Mouse (Mus musculus) cerebellum, postnatal 36 days (tissue): ENCODE results near the gene Olfr524.

Source experiments
- DNase-seq, 2 experiments: peaks; one replicate each; pipeline ENCODE4 v3.0.0; 2021 to 2022; ENCODE audit warnings: mixed read lengths in 2 of 2

The Olfr524 gene

GRCm38 (mm10) chr7:140205864-140206263, at the start of gene Olfr524:
TSS of gene Olfr524 (minus strand) at chr7:140205964.
- no peak for DNase-seq

GRCm38 (mm10) chr7:140253780-140254299, 48.1 kb upstream of the Olfr524 start:
- DNase-seq, result no peak

GRCm38 (mm10) chr7:140247216-140247615, 41.5 kb upstream of the Olfr524 start, which contains the start of gene 5830411N06Rik:
TSS of gene 5830411N06Rik (plus strand) at chr7:140247284.
- DNase-seq, result no peak

- no peak for DNase-seq
Observed at GRCm38 (mm10) chr7:140233696-140234095, 27.9 kb upstream of the Olfr524 start.

GRCm38 (mm10) chr7:140231026-140231425, 25.3 kb upstream of the Olfr524 start:
- no peak for DNase-seq

GRCm38 (mm10) chr7:140228476-140228875, 22.7 kb upstream of the Olfr524 start:
- peak in 1 of 2 experiments; percentile 9 for DNase-seq

- no peak for DNase-seq
Observed at GRCm38 (mm10) chr7:140224209-140224608, 18.4 kb upstream of the Olfr524 start.

- no peak for DNase-seq
Observed at GRCm38 (mm10) chr7:140220375-140220774, 14.6 kb upstream of the Olfr524 start.

- DNase-seq, result no peak
Observed at GRCm38 (mm10) chr7:140219268-140219667, 13.5 kb upstream of the Olfr524 start.

GRCm38 (mm10) chr7:140217967-140218366, 12.2 kb upstream of the Olfr524 start, which contains the start of gene Cd163l1:
TSS of gene Cd163l1 (plus strand) at chr7:140218267.
- no peak for DNase-seq

- DNase-seq, result no peak
Observed at GRCm38 (mm10) chr7:140213841-140214240, 8.1 kb upstream of the Olfr524 start.

- DNase-seq, result no peak
Observed at GRCm38 (mm10) chr7:140208677-140209076, 2.9 kb upstream of the Olfr524 start.

GRCm38 (mm10) chr7:140208153-140208552, 2.4 kb upstream of the Olfr524 start:
- no peak for DNase-seq

- DNase-seq, result no peak
Observed at GRCm38 (mm10) chr7:140206904-140207303, 1.1 kb upstream of the Olfr524 start.

- no peak for DNase-seq
Observed at GRCm38 (mm10) chr7:140201090-140201489, 4.7 kb downstream of the Olfr524 start.

- no peak for DNase-seq
Observed at GRCm38 (mm10) chr7:140196002-140196401, 9.8 kb downstream of the Olfr524 start.

- DNase-seq, result no peak
Observed at GRCm38 (mm10) chr7:140194031-140194430, 11.7 kb downstream of the Olfr524 start.

- DNase-seq, result no peak
Observed at GRCm38 (mm10) chr7:140192851-140193250, 12.9 kb downstream of the Olfr524 start.

GRCm38 (mm10) chr7:140192445-140192844, 13.3 kb downstream of the Olfr524 start:
- no peak for DNase-seq

GRCm38 (mm10) chr7:140190435-140190834, 15.3 kb downstream of the Olfr524 start:
- DNase-seq, result no peak

GRCm38 (mm10) chr7:140188391-140189328, 17.1 kb downstream of the Olfr524 start:
- DNase-seq, result no peak

GRCm38 (mm10) chr7:140187721-140188390, 17.9 kb downstream of the Olfr524 start:
- DNase-seq, result no peak
